Mouse (Mus musculus): ENCODE data around the gene Stat6. TPM values are rescaled to one million over a fixed set of nuclear protein-coding genes. Genes with fewer than 3 reads are reported as not detected.

The Stat6 gene
- total RNA-seq, 2 experiments from 2014 or later, result 16.0 to 17.9 TPM

DNA sequence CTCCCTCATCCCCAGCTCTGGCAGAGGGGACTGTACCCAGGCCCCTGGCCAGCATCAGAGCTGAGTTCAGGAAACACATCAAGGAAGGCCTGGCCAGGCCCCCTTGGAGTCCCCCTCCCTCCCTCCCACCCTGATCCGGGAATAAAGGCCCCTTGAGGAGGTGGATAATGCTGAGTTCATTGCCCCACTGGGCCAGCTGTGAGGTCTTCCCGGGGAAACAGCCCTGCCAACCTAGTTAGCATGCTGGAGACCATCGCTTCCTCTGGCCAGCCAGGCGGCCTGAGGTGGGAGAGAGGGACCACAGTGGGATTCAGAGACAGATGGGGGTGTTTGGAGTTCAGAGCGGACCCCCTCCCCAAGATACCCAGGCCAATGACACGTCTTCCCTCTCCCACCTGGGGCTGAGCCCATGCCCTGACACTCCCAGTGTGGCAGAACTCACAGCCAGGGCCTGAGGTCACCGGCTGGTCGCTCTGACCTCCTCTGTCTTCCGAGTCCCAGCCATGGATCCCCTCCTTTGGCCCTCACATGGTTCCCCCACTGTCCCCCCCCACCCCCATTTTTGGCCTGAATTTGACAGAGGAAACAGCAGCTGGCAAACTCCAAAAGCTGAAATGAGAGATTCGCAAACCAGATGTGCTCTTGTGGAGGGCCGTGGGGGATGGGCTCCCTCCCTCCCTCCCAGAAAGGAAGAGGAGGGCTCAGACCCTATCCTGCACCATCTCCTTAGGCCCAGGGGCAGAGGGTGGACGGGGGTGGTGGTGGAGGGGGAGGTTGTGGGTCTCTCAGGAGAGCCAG lies 28.4 kb upstream of the Stat6 start:
- DNase-seq (ENCODE audit: low spot score), result peak; percentile 38

DNA sequence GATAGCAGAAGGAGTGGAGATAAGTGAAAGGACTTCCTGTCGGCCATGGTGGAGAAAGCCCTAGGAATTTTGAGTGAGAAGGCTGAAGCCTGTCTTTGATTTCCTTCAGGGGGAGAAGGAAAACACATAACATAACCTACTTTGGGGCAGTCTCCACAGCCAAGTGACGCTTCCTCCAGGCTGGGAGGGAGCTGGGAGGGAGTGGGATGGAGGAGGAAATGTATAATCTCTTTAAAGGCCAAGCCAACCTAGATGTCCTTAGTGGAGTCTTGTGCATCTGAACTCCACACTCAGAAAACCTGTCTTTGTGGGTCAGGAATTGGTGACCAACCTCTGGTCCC lies 27.8 kb upstream of the Stat6 start:
- no peak for DNase-seq (ENCODE audit: low spot score)

DNA sequence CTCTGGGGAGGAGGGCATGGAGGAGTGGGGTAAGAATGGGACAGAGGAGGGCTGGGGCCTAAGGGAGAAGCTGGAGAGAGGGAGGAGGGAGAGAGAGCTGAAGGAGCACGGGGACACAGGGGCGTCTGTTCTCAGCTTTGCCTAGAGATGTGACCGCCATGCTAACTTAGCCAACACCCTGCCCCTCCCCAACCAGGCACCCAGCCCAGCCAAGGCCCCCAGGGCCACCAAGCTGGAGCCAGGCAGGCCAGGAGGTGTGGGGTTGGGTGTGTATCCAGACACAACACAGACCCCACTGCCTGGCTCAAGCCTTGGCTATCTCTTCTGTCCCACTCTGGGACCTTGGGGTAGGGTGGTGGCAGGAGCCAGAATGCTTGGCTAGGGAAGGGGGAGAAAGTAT lies 27.2 kb upstream of the Stat6 start:
- peak; percentile 63 for DNase-seq (ENCODE audit: low spot score)

DNA sequence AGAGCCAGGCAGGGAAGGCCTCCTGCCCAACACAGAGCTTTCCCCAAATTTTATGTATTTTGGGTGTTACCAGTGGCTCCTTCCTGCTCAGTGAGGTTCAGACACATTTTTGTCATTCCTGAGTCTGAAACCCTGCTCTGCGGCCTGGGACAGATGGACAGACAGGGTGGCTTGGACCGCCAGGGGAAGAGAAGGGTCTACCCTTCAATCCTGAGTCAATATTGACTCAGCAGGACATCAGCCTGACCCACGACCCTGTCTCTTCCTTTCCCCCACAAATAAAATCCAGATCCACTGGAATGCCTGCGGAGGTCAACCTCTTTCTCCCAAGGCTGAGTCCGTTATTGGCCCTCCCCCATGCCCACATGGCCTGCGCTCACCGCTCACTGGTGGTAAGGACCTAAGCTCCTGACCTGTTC lies 26.5 kb upstream of the Stat6 start:
- no peak for DNase-seq (ENCODE audit: low spot score)

DNA sequence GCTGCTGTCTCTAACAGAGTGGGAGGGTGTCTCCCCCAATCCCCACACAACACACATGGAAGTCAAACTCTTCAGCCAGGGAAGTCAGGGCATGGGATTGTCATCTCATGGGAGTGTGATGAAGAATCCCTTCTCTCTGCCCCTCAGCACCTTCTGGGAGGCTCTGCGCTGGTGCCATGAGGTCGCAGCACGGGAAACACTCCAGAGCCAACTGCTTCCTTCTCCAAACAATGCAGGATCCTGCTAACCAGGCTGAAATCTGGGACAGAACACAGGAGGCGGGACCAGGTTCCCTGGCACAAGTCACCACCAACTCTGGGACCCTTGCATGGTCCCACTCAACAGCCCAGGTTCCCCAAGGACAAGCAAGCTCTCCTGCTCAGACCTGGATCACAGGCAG lies 25.5 kb upstream of the Stat6 start:
- DNase-seq (ENCODE audit: low spot score), result no peak

DNA sequence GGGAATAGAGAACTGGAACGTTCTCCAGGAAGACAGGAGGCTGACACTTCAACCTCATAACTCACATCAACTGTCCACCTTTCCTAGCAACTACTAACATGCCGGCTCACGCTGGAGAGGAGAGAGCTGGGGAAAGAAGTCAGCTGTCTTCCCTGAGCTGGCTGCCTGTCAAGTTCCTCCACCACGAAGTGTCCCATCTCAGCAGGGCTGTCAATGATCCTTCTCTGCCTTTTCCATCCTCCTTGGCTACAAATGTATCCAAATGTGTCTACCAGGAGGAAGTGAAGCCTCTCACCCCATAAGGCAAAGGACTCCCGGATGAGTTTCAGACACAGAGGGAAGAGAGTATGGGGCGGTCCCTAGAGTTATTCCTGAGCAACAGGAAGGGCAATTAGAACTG lies 24.6 kb upstream of the Stat6 start:
- DNase-seq (ENCODE audit: low spot score), result no peak

DNA sequence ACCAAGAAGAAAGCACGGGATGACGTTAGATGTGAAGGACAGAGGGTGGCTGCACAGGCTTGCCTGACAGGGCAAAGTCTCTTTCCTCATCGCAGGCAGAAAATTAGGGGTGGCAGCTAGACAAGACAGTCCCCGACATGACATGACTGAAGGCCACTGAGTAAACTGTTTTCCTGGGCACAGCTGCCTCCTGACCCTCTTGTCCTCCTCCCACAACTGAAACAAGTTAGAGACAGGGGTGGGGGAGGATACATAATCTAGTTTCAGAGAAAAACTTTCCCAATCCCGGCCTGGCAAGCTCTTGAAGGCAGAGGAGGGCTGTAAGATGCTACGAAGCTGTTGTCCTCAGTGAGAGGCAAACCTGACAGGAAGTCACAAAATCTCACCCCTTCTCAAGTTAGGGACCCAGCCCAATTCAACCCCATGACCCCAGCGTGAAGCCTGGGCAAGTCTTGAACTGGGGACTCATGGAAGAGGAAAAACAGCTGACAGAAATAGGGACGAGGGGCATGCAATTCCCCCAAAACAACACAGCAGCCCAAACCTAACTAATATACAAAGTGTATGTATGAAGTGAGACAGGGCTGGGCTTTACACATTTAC lies 23.6 kb upstream of the Stat6 start:
- no peak for DNase-seq (ENCODE audit: low spot score)

DNA sequence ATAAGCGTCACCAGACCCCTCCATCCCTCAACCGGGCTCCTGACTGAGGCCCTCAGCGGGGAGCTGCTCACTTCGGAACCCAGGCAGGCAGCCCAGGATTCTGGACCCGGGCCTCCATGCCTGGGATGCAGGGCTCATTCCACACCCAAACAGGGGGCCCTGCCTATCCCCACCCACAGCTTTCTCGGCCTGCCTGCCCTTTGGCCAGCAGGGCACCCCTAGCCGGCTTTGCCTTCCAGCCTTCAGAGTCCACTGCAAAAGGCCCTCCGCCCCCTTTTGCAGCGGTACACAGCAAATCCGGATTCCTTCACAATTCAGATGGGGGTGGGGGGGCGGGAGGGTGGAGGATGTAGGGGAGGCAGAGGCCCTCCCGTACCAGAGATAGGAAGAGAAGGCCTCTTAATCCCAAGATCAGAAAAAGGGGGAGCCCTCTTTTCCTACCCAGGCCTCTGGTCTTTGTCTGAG lies 22.8 kb upstream of the Stat6 start:
- peak; percentile 32 for DNase-seq (ENCODE audit: low spot score)

DNA sequence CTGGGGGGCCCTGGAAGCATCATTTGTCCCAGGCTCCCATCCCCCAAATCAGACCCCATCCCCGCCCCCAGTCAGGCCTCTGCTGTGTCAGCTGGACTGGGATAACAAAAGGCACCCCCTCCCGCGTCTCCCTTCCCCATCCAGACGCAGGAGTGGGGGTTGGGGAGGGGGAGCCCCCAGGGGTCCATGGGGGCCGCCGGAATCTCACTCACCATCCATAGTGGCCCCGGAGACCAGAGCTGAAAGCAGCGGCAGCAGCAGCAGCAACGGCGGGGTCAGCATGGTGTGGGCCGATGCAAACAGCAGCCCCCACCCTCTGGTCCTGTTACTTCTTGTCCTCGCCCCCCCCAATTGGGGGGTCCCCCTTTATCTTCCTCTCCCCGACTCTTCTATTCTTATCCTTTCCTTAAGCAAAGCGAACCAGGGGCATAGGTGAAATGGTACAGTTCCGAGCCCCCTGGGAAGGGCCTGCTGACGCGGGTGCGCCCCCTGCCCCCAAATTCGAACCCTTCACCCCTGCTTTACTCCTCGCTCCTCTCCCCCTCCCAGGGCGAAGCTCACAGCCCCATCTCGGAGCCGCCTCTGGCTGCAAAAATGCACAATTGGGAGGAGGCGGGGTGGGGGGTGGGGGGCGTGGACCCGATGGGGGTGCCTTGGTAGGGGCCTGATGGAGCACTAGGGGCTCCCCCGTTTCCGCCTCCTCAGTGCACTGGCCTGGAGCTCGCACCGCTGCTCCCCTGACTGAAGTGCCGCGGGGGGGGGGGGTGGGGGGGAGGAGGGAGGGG lies 22.2 kb upstream of the Stat6 start, which contains the start of gene Lrp1:
Gene Lrp1, minus strand, starts transcription at position 743 of the 785 bp plus-strand sequence.
- DNase-seq (ENCODE audit: low spot score), result no peak

DNA sequence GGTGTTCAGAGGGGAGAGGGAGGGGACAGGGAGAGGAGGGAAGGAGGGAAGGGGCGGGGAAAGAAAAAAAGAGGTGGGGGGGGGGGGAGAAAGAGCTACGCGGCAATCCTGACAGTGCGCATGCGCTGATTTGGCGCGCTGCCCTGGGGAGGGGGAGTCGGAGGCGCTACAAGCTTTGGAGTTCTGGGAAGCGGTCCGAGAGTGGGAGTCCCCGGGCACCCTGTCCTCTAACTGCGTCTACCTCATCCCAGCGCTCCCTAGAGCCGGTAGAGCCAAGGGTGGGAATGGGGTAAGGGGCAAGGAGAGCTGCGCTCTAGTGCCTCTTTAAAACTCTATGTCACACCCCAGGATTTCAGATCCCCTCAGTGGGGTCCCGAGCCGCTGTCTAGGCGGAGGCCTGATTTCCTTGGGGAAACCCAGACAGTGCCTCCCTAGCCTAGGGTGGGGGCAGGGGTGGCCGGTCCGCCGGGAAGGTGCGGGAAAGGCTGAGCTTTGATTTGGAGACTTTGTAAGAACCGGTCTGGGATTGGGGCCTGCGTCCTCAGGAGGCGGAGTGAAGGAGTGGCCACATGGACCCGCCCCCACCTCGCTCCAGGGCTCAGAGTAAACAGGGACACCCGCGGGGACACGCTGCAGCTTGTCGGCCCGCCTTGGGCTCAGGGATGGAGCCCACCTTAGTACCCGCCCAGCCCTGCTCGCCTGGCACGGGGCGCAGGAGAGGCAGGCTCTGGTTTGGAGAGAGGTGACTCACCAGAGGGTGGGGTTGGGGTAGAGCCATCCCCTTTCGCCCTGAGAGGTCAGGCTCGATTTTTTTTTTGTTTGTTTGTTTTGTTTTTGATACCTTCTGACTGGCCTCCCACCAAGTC lies 21.4 kb upstream of the Stat6 start:
- DNase-seq (ENCODE audit: low spot score), result peak; percentile 92

DNA sequence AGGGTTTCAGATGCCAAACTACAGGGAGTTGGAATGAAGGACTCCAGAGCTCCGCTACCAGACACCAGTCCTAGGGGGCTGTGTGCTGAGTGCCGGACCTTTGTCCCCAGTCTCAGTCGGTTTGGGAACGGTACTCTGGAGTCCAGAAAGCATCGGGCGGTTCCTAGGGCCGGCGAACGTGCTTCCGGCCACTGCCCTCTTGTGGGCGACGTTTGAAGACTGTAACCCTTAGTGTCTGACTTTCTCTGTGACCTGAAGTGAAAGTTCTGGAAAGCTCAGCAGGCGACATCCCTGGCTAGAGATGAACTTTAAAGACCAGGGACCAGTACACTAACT lies 20.8 kb upstream of the Stat6 start:
- DNase-seq (ENCODE audit: low spot score), result peak; percentile 85

DNA sequence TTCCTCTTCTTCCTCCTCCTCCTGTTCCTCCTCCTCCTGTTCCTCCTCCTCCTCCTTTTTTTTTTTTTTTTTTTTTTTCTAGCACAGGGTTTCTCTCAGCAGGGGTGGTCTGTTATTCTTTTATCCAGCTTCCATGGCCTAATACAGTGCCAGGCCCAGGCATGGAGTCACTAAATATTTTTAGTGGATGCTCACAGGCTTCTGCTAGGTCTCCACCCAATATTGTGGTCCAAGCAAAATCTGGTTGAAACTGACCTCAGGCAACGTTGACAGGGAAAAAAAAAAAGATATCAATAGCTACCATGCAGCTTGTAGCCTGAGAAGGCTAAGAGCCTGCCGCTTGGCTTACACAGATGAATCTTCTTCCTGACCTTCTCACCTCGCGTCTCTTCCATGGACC lies 20.1 kb upstream of the Stat6 start:
- DNase-seq (ENCODE audit: low spot score), result no peak

DNA sequence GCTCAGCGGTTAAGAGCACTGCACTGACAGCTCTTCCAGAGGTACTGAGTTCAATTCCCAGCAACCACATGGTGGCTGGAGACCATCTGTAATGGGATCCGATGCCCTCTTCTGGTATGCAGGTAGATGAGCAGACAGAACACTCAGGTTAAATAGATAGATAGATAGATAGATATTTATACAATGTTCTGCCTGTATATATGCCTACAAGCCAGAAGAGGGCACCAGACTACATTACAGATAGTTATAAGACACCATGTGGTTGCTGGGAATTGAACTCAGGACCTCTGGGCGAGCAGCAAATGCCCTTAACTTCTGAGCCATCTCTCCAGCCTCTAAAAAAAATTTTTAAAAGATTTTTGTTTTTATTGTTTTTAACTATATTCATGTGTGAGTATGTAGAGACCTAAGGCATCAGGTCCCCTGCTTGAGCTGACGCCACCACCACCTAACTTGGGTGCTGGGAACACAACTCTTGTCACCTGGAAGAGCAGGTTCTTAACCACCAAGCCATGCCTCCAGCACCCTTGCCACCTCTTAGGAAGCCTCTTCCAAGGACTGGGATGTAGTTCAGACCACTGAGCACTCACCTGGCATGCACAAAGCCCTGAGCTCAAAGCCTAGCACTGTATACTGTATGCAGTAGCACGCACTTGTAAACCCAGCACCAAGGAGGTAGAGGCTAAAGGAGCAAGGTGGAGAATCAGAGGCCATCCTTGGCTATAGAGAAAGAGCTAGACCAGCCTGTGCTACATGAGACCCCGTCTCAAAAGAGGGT lies 19.2 kb upstream of the Stat6 start:
- no peak for DNase-seq (ENCODE audit: low spot score)

DNA sequence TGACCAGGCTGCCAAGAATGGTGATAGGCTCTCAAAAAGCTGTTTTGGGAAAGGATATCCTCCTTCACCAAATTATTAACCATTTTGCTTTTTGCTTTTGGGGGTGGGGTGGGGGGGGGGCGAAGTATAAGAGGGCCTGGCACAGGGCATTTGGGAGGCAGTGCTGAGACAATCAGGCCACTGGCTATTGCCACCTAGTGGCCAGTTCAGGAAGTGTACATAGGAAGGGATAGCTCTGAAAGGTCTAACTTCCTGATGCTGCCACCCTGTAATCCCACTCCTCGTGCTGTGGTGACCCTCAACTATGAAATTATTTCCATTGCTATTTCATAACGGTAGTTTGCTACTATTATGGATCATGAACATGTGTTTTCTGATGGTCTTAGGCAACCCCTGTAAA lies 16.4 kb upstream of the Stat6 start:
- DNase-seq (ENCODE audit: low spot score), result peak; percentile 53

DNA sequence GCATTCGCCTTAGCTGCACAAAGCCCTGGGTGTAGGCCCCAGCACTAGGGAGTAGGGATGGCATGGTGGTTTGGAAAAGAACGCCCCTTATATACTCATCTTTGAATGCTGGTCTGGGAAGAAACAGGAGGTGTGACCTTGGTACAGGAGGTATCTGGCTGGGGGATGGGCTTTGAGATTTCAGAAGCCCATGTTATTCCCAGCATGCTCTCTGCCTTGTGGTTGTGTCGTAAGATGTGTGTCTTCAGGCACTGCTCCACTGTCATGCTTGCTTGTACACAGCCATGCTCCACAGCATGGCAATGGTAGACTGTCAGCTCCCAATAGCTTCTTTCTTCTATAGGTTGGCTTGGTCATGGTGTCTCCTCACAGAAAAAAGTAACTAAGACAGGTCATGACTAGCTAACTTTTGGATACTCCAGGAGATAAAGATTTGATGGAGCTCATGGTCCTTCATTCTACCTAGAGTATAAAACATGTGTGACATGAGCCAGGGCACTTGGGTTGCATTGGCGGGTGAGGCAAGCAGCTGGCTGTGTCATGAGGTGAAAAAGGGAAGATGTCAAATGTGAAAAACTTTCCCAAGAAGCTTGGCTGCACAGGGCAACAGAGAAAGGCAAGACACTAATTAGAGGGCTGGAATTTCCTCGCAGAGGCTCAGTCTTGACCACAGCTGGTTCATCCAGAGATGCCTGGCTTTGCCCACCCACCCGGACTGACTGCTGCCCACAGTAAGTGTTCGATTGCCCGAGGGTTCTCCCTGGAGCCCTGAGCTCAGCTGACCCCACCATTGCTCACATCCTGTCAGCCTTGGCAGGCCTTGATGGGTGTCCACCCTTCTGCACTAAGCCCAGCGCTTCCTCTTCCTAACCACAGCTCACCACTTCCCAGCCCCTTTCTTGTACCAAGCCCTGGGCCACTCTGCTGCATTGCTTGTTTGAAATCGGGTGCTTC lies 11.2 kb upstream of the Stat6 start:
- peak; percentile 53 for DNase-seq (ENCODE audit: low spot score)

DNA sequence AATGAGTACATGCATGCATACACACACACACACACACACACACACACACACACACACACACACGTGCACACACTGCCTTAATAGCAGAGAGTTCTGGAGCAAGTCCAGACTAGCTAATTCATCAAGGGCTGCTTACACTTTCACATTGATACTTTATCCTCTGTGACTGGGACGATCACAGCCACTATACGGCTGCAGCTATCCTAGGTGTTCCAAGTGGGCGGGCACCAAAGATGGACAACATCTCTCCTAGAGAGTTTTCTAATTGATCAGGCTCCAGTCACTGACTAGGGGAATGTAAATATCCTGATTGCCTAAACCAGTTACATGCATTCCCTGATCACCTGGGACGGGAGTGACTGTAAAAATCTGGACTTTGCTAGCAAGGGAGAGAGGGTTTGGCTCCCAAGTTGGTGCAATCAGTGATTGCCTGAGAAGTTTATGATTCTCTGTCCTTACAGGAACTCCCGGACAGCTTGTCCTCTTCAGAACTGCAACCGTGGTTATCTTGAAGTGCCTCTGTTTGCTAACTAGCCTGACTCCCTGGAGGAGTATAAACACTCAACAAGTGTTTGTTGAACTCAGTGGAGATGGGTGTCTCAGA lies 10.0 kb upstream of the Stat6 start:
- no peak for DNase-seq (ENCODE audit: low spot score)

DNA sequence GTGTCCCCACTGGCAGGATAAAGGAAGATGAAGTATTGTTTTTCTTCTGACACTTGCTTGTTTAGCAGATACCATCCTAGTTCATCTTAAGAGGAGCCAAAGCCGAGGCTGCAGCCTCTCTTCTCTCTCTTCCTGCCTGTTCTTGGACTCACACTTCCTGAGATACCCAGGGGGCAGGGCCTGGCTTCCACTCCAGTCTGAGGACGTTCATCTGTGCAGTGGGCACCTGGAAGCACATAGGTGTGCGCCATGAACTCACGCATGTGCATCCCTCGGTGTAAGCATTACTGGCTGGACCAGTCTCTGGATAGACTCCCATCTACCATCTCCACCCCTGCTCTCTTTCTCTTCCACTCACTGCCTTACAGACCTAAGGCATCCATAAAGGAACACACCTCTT lies 2.4 kb upstream of the Stat6 start:
- DNase-seq (ENCODE audit: low spot score), result no peak

DNA sequence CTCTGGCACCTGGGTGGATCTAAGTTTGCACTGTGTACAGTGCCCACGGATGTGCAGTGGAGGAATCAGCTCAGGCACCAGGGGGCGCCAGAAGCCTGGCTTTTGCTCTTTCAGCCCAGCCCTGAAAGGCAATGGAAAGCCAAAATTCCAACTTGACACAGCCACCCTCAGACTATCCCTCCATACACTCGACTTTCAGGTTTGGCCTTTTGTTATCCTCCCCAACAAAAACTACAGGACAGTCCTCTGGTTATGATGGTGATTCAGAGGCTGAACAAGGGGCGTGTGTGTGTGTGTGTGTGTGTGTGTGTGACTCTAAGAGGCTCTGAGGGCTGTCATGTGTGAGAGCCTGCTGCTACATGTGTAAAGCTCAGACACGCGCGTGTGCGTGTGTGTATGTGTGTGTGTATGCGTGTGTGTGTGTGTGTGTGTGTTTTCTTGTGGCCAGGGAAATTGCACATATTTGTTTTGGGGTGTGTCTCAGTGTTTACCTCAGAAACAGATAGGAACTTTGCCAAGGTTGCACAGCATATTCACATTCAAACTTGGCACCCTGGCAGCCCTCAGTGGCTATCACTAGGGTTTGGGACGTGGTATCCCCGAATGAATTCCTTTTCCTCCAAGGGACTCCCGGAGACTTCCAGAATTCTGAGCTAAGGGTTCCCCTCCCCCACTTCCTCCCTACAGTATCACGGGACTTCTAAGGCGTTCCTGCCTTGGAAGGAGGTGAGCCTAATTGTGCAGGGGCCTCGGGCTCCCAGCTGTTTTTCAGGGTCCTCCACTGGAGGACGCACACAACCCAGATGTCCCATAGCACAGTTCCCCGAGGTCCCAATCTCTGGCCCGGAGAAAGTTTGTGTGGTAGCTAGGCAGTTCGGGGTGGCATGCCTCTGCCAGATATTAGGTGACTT lies 670 bp upstream of the Stat6 start:
- DNase-seq (ENCODE audit: low spot score), result peak; percentile 91
